Mouse (Mus musculus) MEL (cell line): ENCODE data around the gene Aqp11. TPM values are rescaled to one million over a fixed set of nuclear protein-coding genes. Genes with fewer than 3 reads are reported as not detected.
A peak's percentile ranks its signal among the peaks of the same experiment; 100 is the strongest.

Experiments
- DNase-seq: peaks from one replicate; pipeline ENCODE4 v3.0.0; 2011; ENCODE audit warnings: low read depth, low spot score
- H3K27ac ChIP-seq: 2 replicates; pipeline ENCODE4 v1.5.1; 2012; ENCODE audit warnings: low read depth, mild to moderate bottlenecking, control low read depth, low read length, moderate library complexity; ENCODE audit not compliant: control insufficient read depth
- H3K27me3 ChIP-seq, 2 experiments: fragments of 150-350 bp in 1 of 2; sonication (generic) in 1 of 2; 2 replicates each; pipeline ENCODE4 v1.6.1; 2012; ENCODE audit warnings: low read length in 2 of 2, mild to moderate bottlenecking in 2 of 2, improper control_type of control experiment in 1 of 2, moderate library complexity in 1 of 2; ENCODE audit not compliant: insufficient read depth in 2 of 2, control insufficient read depth in 1 of 2
- H3K36me3 ChIP-seq, 2 experiments: 2 replicates each; pipeline ENCODE4 v1.6.1; 2012 to 2014; ENCODE audit warnings: low read length in 2 of 2, improper control_type of control experiment in 1 of 2, inconsistent platforms in 1 of 2, mild to moderate bottlenecking in 1 of 2; ENCODE audit not compliant: insufficient read depth in 2 of 2, control insufficient read depth in 1 of 2
- H3K4me1 ChIP-seq, 2 experiments: fragments of 150-350 bp in 1 of 2; sonication (generic) in 1 of 2; 2 replicates each; pipeline ENCODE4 v1.6.1; 2012; ENCODE audit warnings: low read length in 2 of 2, improper control_type of control experiment in 1 of 2, mild to moderate bottlenecking in 1 of 2; ENCODE audit not compliant: insufficient read depth in 2 of 2, control insufficient read depth in 1 of 2
- H3K4me3 ChIP-seq, 2 experiments: fragments of 150-350 bp in 1 of 2; sonication (generic) in 1 of 2; 2 replicates each; pipeline ENCODE4 v1.5.1; 2012; ENCODE audit warnings: low read depth in 2 of 2, low read length in 2 of 2, mild to moderate bottlenecking in 2 of 2, moderate library complexity in 2 of 2, control low read depth in 1 of 2, improper control_type of control experiment in 1 of 2; ENCODE audit not compliant: control insufficient read depth in 1 of 2, insufficient read depth in 1 of 2
- H3K79me2 ChIP-seq: 2 replicates; pipeline ENCODE4 v1.6.1; 2012; ENCODE audit warnings: mild to moderate bottlenecking, low read length, moderate library complexity; ENCODE audit not compliant: control insufficient read depth, poor library complexity, insufficient read depth
- H3K9ac ChIP-seq: 2 replicates; pipeline ENCODE4 v1.6.1; 2012; ENCODE audit warnings: low read depth, mild to moderate bottlenecking, control low read depth, low read length, moderate library complexity; ENCODE audit not compliant: control insufficient read depth, poor library complexity, severe bottlenecking
- H3K9me3 ChIP-seq: fragments of 150-350 bp; sonication (generic); replicated peaks from 2 replicates; pipeline ENCODE4 v1.6.1; 2012; ENCODE audit warnings: mild to moderate bottlenecking, low read length, improper control_type of control experiment, moderate library complexity; ENCODE audit not compliant: insufficient read depth
- CHD1 ChIP-seq: IDR thresholded peaks from 2 replicates; pipeline ENCODE4 v1.6.1; 2012; ENCODE audit warnings: low read depth, mild to moderate bottlenecking, inconsistent platforms, low read length, improper control_type of control experiment
- CHD2 ChIP-seq: IDR thresholded peaks from 2 replicates; pipeline ENCODE4 v1.6.1; 2011; ENCODE audit warnings: low read length, improper control_type of control experiment
- CTCF ChIP-seq, 3 experiments: IDR thresholded peaks in 2 of 3; conservative IDR thresholded peaks in 1 of 3; 2 replicates each; pipeline ENCODE4 v1.5.1; 2011 to 2012; ENCODE audit warnings: low read length in 3 of 3, low read depth in 2 of 3, mild to moderate bottlenecking in 2 of 3, improper control_type of control experiment in 1 of 3, inconsistent platforms in 1 of 3, mixed read lengths in 1 of 3, moderate library complexity in 1 of 3; ENCODE audit not compliant: control insufficient read depth in 1 of 3, insufficient read depth in 1 of 3, poor library complexity in 1 of 3, severe bottlenecking in 1 of 3
- EP300 ChIP-seq, 2 experiments: IDR thresholded peaks; 2 replicates each; pipeline ENCODE4 v1.6.1; 2011; ENCODE audit warnings: improper control_type of control experiment in 2 of 2, low read length in 2 of 2, low read depth in 1 of 2, mild to moderate bottlenecking in 1 of 2
- ETS1 ChIP-seq: IDR thresholded peaks from 2 replicates; pipeline ENCODE4 v1.6.1; 2012; ENCODE audit warnings: low read depth, mild to moderate bottlenecking, inconsistent platforms, low read length, improper control_type of control experiment, moderate library complexity
- HCFC1 ChIP-seq: IDR thresholded peaks from 2 replicates; pipeline ENCODE4 v1.6.1; 2012; ENCODE audit warnings: low read depth, mild to moderate bottlenecking, inconsistent platforms, low read length, improper control_type of control experiment, moderate library complexity
- MAFK ChIP-seq: IDR thresholded peaks from 2 replicates; pipeline ENCODE4 v1.6.1; 2011; ENCODE audit warnings: low read depth, mild to moderate bottlenecking, low read length, improper control_type of control experiment, borderline replicate concordance
- MAX ChIP-seq: IDR thresholded peaks from 2 replicates; pipeline ENCODE4 v1.6.1; 2011; ENCODE audit warnings: low read length, improper control_type of control experiment
- MYB ChIP-seq: IDR thresholded peaks from 2 replicates; pipeline ENCODE4 v1.6.1; 2011; ENCODE audit warnings: mild to moderate bottlenecking, low read depth, low read length, improper control_type of control experiment
- MYC ChIP-seq: IDR thresholded peaks from 2 replicates; pipeline ENCODE4 v1.6.1; 2011; ENCODE audit warnings: low read depth, mild to moderate bottlenecking, low read length, improper control_type of control experiment, moderate library complexity
- NELFE ChIP-seq: IDR thresholded peaks from 2 replicates; pipeline ENCODE4 v1.6.1; 2011; ENCODE audit warnings: low read depth, low read length, improper control_type of control experiment
- SIN3A ChIP-seq: IDR thresholded peaks from 2 replicates; pipeline ENCODE4 v1.6.1; 2012; ENCODE audit warnings: low read length, improper control_type of control experiment, inconsistent platforms
- SMC3 ChIP-seq: IDR thresholded peaks from 2 replicates; pipeline ENCODE4 v1.6.1; 2011; ENCODE audit warnings: low read depth, low read length, improper control_type of control experiment
- TBP ChIP-seq: IDR thresholded peaks from 2 replicates; pipeline ENCODE4 v1.8.0; 2011; ENCODE audit warnings: low read depth, low read length, improper control_type of control experiment
- UBTF ChIP-seq: IDR thresholded peaks from 2 replicates; pipeline ENCODE4 v1.6.1; 2012; ENCODE audit warnings: low read depth, mild to moderate bottlenecking, inconsistent platforms, low read length, improper control_type of control experiment, moderate library complexity, borderline replicate concordance; ENCODE audit not compliant: insufficient read depth
- USF2 ChIP-seq, 2 experiments: IDR thresholded peaks; 2 replicates each; pipeline ENCODE4 v1.6.1; 2011 to 2012; ENCODE audit warnings: improper control_type of control experiment in 2 of 2, low read length in 2 of 2, borderline replicate concordance in 1 of 2, inconsistent platforms in 1 of 2, low read depth in 1 of 2, mild to moderate bottlenecking in 1 of 2; ENCODE audit not compliant: insufficient read depth in 1 of 2
- ZMIZ1 ChIP-seq: IDR thresholded peaks from 2 replicates; pipeline ENCODE4 v1.6.1; 2012; ENCODE audit warnings: low read depth, mild to moderate bottlenecking, inconsistent platforms, low read length, improper control_type of control experiment, moderate library complexity
- ZNF384 ChIP-seq: IDR thresholded peaks from 2 replicates; pipeline ENCODE4 v1.6.1; 2012; ENCODE audit warnings: low read depth, mild to moderate bottlenecking, inconsistent platforms, low read length, improper control_type of control experiment
- polyA plus RNA-seq, 2 experiments: library from polyadenylated mRNA; stranded (reverse) in 1 of 2; unstranded in 1 of 2; fragments of >175 nt in 1 of 2; fragments of >200 nt in 1 of 2; gene quantifications; 2 replicates each; pipeline versions ENCODE4 v1.2.1 to v1.2.4; 2012; ENCODE audit warnings: low replicate concordance in 2 of 2, low read depth in 1 of 2; ENCODE audit not compliant: insufficient read length in 2 of 2, insufficient read depth in 1 of 2, missing spikeins in 1 of 2
- total RNA-seq: library from RNA; depleted of rRNA; stranded (reverse); fragments of 300-350 nt; gene quantifications from 2 replicates; pipeline ENCODE4 v1.2.3, GENCODE M21; 2012

The Aqp11 gene
- total and polyA plus RNA-seq, 3 experiments = 0.89 to 3.9 TPM; not detected in 1

DNA sequence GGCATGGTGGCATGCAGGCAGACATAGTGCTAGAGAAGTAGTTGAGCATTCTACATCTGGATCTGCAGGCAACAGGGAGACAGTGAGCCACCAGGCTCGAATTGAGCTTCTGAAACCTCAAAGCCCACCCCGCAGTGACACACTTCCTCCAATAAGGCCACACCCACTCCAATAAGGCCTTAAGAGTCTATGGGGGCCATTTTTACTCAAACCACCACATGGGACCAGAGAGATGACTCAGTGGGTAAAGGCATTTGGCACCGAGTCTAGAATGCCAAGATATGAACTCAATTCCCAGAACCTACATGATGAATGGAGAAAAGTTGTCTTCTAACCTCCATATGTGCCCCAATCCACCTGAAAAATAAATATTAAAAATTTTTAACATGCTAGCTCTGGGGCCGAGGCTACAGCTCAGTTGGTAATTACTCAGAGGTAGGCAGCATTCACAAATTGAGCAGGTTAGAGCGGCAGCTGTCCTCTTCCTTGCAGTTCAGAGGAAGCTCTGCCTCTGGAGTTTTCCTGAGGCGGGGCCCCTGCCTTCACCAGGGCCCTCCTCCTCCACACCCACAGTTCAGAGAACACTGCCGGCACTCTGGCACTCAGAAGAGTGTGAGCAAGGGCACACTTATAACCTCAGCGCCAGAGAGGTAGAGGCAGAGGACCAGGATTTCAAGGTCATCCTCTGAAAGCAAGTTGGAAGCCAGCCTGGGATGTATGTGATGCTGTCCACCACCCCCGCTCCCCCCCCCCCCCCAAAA, 28.5 kb upstream of the Aqp11 start:
- H3K4me1 ChIP-seq = peaks cover 0 to 30% of the 10 kb centered on the region in 2 experiments; a peak in 2 of 4 replicates
- TF ChIP-seq CHD1 (no peak), MYC (no peak), CHD2 (no peak), SMC3 (no peak), SIN3A (0 out of 2 replicates have a peak, but pooled peaks have one; percentile 5), CTCF (IDR thresholded peaks at IDR 0.05 in 2 of 3, conservative IDR thresholded peaks at IDR 0.05 in 1 of 3; ENCODE audit: control insufficient read depth in 1 of 3, insufficient read depth in 1 of 3, low read depth in 2 of 3, low read length in 3 of 3, poor library complexity in 1 of 3, severe bottlenecking in 1 of 3) (no peak), TBP (0 out of 2 replicates have a peak, but pooled peaks have one; percentile 29), ZMIZ1 (no peak), EP300 (IDR thresholded peaks at IDR 0.05; ENCODE audit: low read depth in 1 of 2, low read length in 2 of 2) (no peak), ETS1 (no peak), USF2 (IDR thresholded peaks at IDR 0.05; ENCODE audit: borderline replicate concordance in 1 of 2, insufficient read depth in 1 of 2, low read depth in 1 of 2, low read length in 2 of 2) (no peak), MYB (no peak)
- no peaks in the 10 kb centered on the region for H3K79me2 ChIP-seq
- H3K9me3 ChIP-seq = no peaks in the 10 kb centered on the region
- H3K9ac ChIP-seq = no peak overlapping the region
- no peaks in the 10 kb centered on the region for H3K27me3 ChIP-seq
- H3K4me3 ChIP-seq = no peak overlapping the region
- peaks cover 0 to 7% of the 10 kb centered on the region in 2 experiments; a peak in 2 of 4 replicates for H3K36me3 ChIP-seq
- no peak overlapping the region; the same call in 1 of the 2 replicates for H3K27ac ChIP-seq
- DNase-seq = peak; percentile 54

DNA sequence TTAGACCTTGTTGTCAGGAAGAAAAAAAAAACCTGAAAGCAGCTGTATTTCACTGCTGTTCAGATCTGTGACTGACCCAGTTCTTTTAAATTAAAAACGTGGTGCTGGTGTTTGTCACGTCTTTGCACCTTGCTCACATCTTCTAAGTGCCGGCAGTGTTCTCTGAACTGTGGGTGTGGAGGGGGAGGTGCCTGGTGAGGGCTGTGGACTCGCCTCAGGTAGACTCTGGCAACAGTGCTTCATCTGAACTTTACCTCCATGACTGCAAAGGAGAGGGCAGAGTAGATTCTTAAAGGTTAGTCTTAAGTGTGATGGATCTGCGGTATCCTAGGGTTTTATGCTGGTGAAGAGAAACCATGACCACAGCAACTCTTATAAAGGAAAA, 27.9 kb upstream of the Aqp11 start:
- Histone ChIP-seq H3K4me3 (peak overlapping the region in 1 of 2 experiments; percentile 41; a peak in 2 of 4 replicates), H3K9me3 (no peaks in the 10 kb centered on the region), H3K4me1 (peaks cover 0 to 30% of the 10 kb centered on the region in 2 experiments; a peak in 2 of 4 replicates), H3K27ac (peak overlapping the region; percentile 68), H3K27me3 (no peaks in the 10 kb centered on the region), H3K36me3 (peaks cover 0 to 7% of the 10 kb centered on the region in 2 experiments; a peak in 2 of 4 replicates), H3K9ac (no peak overlapping the region; the same call in 1 of the 2 replicates), H3K79me2 (no peaks in the 10 kb centered on the region)
- TF ChIP-seq MYC (0 out of 2 replicates have a peak, but pooled peaks have one; percentile 10), MAFK (no peak), HCFC1 (no peak), UBTF (no peak), MYB (no peak), CHD2 (no peak), ZNF384 (0 out of 2 replicates have a peak, but pooled peaks have one; percentile 7), NELFE (peak; percentile 4; the same call in 1 of the 2 replicates), SMC3 (no peak), MAX (no peak), CHD1 (no peak), SIN3A (0 out of 2 replicates have a peak, but pooled peaks have one; percentile 10)
- DNase-seq = no peak
